Mouse (Mus musculus): ENCODE data around the gene Gm5157. TPM values are rescaled to one million over a fixed set of nuclear protein-coding genes. Genes with fewer than 3 reads are reported as not detected.
"Not testable (repeated sequence)": the region's sequence is repeated elsewhere in the genome, so short reads cannot be mapped to it uniquely, and the experiment has no call there.

The Gm5157 gene
- not detected in 2 replicates for polyA plus RNA-seq (2015; fragmentation: Nextera tagmentation; extraction: Ambion mirVana)

- H3K4me2 ChIP-seq; H3K27me3 ChIP-seq (replicated peaks); H3K4me3 ChIP-seq (replicated peaks); H3K9me3 ChIP-seq; ATAC-seq (ENCODE audit: insufficient read depth, low FRiP score, low read depth); H3K27ac ChIP-seq; H3K36me3 ChIP-seq; H3K4me1 ChIP-seq; H3K9ac ChIP-seq: not testable (repeated sequence)
- 37% methylated on average over 1 of the region's 2 CpGs for WGBS
Observed at GRCm38 (mm10) chr7:21190323-21190722, at the start of gene Gm5157. Gene Gm5157 (minus strand): TSS chr7:21190423.

- not testable (repeated sequence) for H3K4me1 ChIP-seq; H3K9me3 ChIP-seq; H3K27ac ChIP-seq; H3K9ac ChIP-seq; H3K27me3 ChIP-seq (replicated peaks); H3K4me2 ChIP-seq; H3K4me3 ChIP-seq (replicated peaks); H3K36me3 ChIP-seq; ATAC-seq (ENCODE audit: insufficient read depth, low FRiP score, low read depth)
- 0% methylated on average over 1 of the region's 3 CpGs for WGBS
Observed at GRCm38 (mm10) chr7:21161885-21162284, 28.3 kb downstream of the Gm5157 start, which contains the start of gene Vmn1r123. Gene Vmn1r123 (plus strand): TSS chr7:21162185.

Other genes starting within 250 kb of the Gm5157 start
- not detected in 2 replicates for gene Vmn1r119, start 178.0 kb downstream of the Gm5157 start, polyA plus RNA-seq (2015; fragmentation: Nextera tagmentation; extraction: Ambion mirVana)
- not detected in 2 replicates for gene Vmn1r120, start 136.6 kb downstream of the Gm5157 start, polyA plus RNA-seq (2015; fragmentation: Nextera tagmentation; extraction: Ambion mirVana)
- gene Vmn1r121, start 91.9 kb downstream of the Gm5157 start, polyA plus RNA-seq (2015; fragmentation: Nextera tagmentation; extraction: Ambion mirVana), result not detected in 2 replicates
- gene Vmn1r122, start 56.3 kb downstream of the Gm5157 start, polyA plus RNA-seq (2015; fragmentation: Nextera tagmentation; extraction: Ambion mirVana), result not detected in 2 replicates
- gene Vmn1r123, start 28.2 kb downstream of the Gm5157 start, polyA plus RNA-seq (2015; fragmentation: Nextera tagmentation; extraction: Ambion mirVana), result not detected in 2 replicates
- gene Vmn1r124, start 70.2 kb upstream of the Gm5157 start, polyA plus RNA-seq (2015; fragmentation: Nextera tagmentation; extraction: Ambion mirVana), result not detected in 2 replicates
- gene Vmn1r125, start 81.8 kb upstream of the Gm5157 start, polyA plus RNA-seq (2015; fragmentation: Nextera tagmentation; extraction: Ambion mirVana), result not detected in 2 replicates
- gene Vmn1r126, start 111.0 kb upstream of the Gm5157 start, polyA plus RNA-seq (2015; fragmentation: Nextera tagmentation; extraction: Ambion mirVana), result not detected in 2 replicates
- not detected in 2 replicates for gene Vmn1r127, start 129.4 kb upstream of the Gm5157 start, polyA plus RNA-seq (2015; fragmentation: Nextera tagmentation; extraction: Ambion mirVana)
- gene Vmn1r128, start 158.9 kb upstream of the Gm5157 start, polyA plus RNA-seq (2015; fragmentation: Nextera tagmentation; extraction: Ambion mirVana), result not detected in 2 replicates
- gene Vmn1r129, start 170.9 kb upstream of the Gm5157 start, polyA plus RNA-seq (2015; fragmentation: Nextera tagmentation; extraction: Ambion mirVana), result not detected in 2 replicates
- not detected in 2 replicates for gene Gm6882, start 242.3 kb upstream of the Gm5157 start, polyA plus RNA-seq (2015; fragmentation: Nextera tagmentation; extraction: Ambion mirVana)